Mouse (Mus musculus) erythroblast, embryonic 14.5 days (primary cell): Measurements from ENCODE around the gene Gm28305.

Experiments
- GATA1 ChIP-seq: IDR thresholded peaks from 2 replicates; pipeline ENCODE4 v1.6.1; 2012; ENCODE audit warnings: low read length, inconsistent platforms, mixed read lengths
- TAL1 ChIP-seq: IDR thresholded peaks from 3 replicates; pipeline ENCODE4 v1.6.1; 2012; ENCODE audit warnings: low read length, inconsistent platforms, mixed read lengths

- TF ChIP-seq GATA1 (no peak), TAL1 (no peak)
Observed at GRCm38 (mm10) chr9:104034231-104034630, 6.2 kb upstream of the Gm28305 start.
